Mouse (Mus musculus) kidney, adult 2 months (tissue): Measurements from ENCODE around the gene Eml2. TPM values are rescaled to one million over a fixed set of nuclear protein-coding genes. Genes with fewer than 3 reads are reported as not detected.

Experiments used
- DNase-seq: peaks from one replicate; pipeline ENCODE4 v3.0.0; 2021
- H3K27ac ChIP-seq: fragments of 200-500 bp; 2 replicates; pipeline ENCODE4 v1.5.1; 2012; ENCODE audit warnings: low read depth, low read length, control low read depth, inconsistent platforms; ENCODE audit not compliant: insufficient read depth
- H3K27me3 ChIP-seq: fragments of 200-500 bp; replicated peaks from 2 replicates; pipeline ENCODE4 v1.6.1; 2012; ENCODE audit warnings: mild to moderate bottlenecking, moderate library complexity, low read length, inconsistent platforms; ENCODE audit not compliant: control insufficient read depth, insufficient read depth
- H3K36me3 ChIP-seq: fragments of 200-500 bp; 2 replicates; pipeline ENCODE4 v1.6.1; 2012; ENCODE audit warnings: mild to moderate bottlenecking, moderate library complexity, low read length, inconsistent platforms; ENCODE audit not compliant: control insufficient read depth, insufficient read depth
- H3K4me1 ChIP-seq: fragments of 200-500 bp; 2 replicates; pipeline ENCODE4 v1.6.1; 2011; ENCODE audit warnings: low read length; ENCODE audit not compliant: control insufficient read depth, insufficient read depth
- H3K4me3 ChIP-seq: fragments of 200-500 bp; 2 replicates; pipeline ENCODE4 v1.5.1; 2011; ENCODE audit warnings: mild to moderate bottlenecking, low read depth, low read length, control low read depth; ENCODE audit not compliant: insufficient read depth
- CTCF ChIP-seq: fragments of 200-500 bp; conservative IDR thresholded peaks from 2 replicates; pipeline ENCODE4 v1.5.1; 2011; ENCODE audit warnings: low read depth, mild to moderate bottlenecking, control low read depth, low read length, moderate library complexity, mixed read lengths; ENCODE audit not compliant: insufficient read depth, insufficient read length
- POLR2A ChIP-seq: fragments of 200-500 bp; IDR thresholded peaks from one replicate; pipeline ENCODE4 v1.6.1; 2011; ENCODE audit warnings: low read depth, low read length, control low read depth
- whole genome bisulfite sequencing: fragments of 180-500 bp; shearing (Covaris S2); methylation state at CpG from one replicate; pipeline ENCODE4 v1.1.7; 2018; 5-methylcytosine and 5-hydroxymethylcytosine counted together
- polyA plus RNA-seq: library from polyadenylated mRNA; depleted of rRNA; stranded (reverse); fragments of >200 nt; gene quantifications from 2 replicates; pipeline ENCODE4 v1.2.3, GENCODE M21; 2012

Eml2 gene
- polyA plus RNA-seq, 1 experiment = 38.8 TPM

- Histone ChIP-seq H3K36me3 (no peaks in the 10 kb centered on the region), H3K27me3 (no peaks in the 10 kb centered on the region; the same call in 1 of the 2 replicates), H3K4me3 (no peak overlapping the region), H3K4me1 (no peaks in the 10 kb centered on the region), H3K27ac (no peak overlapping the region)
- 53% methylated on average over 8 of the region's 8 CpGs for WGBS
- DNase-seq = no peak
- TF ChIP-seq POLR2A (no peak), CTCF (no peak)
Observed at GRCm38 (mm10) chr7:19171831-19172230, 4.4 kb upstream of the Eml2 start.

GRCm38 (mm10) chr7:19172874-19173273 lies 3.3 kb upstream of the Eml2 start:
- DNase-seq = peak; percentile 75
- Histone ChIP-seq H3K27ac (no peak overlapping the region), H3K4me3 (peak overlapping the region; percentile 38), H3K4me1 (no peaks in the 10 kb centered on the region), H3K27me3 (no peaks in the 10 kb centered on the region; the same call in none of the 2 replicates), H3K36me3 (no peaks in the 10 kb centered on the region)
- TF ChIP-seq CTCF = peak; percentile 58
- no peak for TF ChIP-seq POLR2A
- 6% methylated on average over 17 of the region's 17 CpGs for WGBS

DNA sequence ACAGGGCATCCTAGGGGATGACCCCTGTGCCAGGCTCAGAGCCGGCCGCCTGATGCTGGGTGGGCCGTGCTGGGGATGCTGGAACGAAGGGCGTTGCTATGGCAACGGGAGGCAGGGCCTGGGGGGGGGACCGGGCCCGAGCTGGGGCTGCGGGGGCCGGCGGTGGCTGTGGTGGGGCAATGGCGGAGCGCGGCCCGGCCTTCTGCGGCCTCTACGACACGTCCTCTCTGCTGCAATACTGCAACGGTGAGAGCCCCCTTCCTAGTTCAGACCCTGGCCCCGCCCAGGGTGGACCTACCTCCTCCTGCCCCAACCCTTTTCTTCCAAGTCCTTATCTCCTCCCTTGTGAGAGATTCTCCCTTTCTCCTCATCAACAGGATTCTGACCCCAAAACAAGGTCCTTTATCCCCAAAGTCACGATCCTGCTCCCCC lies 311 bp downstream of the Eml2 start:
- no peaks in the 10 kb centered on the region; the same call in none of the 2 replicates for H3K27me3 ChIP-seq
- no peak overlapping the region for H3K4me3 ChIP-seq
- WGBS = 13% methylated on average over 20 of the region's 21 CpGs
- H3K4me1 ChIP-seq = peaks cover 6% of the 10 kb centered on the region
- DNase-seq = no peak
- no peak overlapping the region for H3K27ac ChIP-seq
- TF ChIP-seq CTCF (no peak), POLR2A (no peak)
- no peaks in the 10 kb centered on the region for H3K36me3 ChIP-seq

- Histone ChIP-seq H3K27ac (no peak overlapping the region), H3K4me1 (peaks cover 9% of the 10 kb centered on the region), H3K27me3 (no peaks in the 10 kb centered on the region; the same call in none of the 2 replicates), H3K4me3 (no peak overlapping the region), H3K36me3 (no peaks in the 10 kb centered on the region)
- 83% methylated on average over 7 of the region's 7 CpGs for WGBS
- TF ChIP-seq POLR2A (no peak), CTCF (no peak)
- no peak for DNase-seq
Observed at GRCm38 (mm10) chr7:19177216-19177615, 995 bp downstream of the Eml2 start.

DNA sequence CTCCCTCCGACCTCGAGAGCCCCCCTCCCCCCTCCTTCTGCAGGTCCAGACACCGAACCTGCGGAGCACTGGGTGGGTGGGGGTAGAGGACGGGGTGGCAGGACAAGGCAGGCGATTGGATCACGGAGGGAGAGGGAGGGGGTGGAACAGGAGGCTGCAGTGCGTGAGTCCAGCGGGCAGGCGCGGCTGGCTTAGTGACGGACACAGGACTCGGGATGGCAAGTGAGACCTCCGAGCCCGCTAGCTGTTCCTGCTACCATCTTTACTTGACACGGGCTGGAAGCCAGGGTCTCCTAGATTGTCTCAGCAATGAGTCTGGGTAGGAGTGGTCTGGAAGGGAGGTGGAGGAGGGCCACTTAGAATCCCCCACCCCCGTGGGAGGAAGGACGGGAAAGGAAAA lies 1.8 kb downstream of the Eml2 start:
- Histone ChIP-seq H3K4me1 (peaks cover 9% of the 10 kb centered on the region), H3K27ac (no peak overlapping the region), H3K27me3 (no peaks in the 10 kb centered on the region; the same call in none of the 2 replicates), H3K36me3 (no peaks in the 10 kb centered on the region), H3K4me3 (no peak overlapping the region)
- DNase-seq = no peak
- WGBS = 13% methylated on average over 18 of the region's 18 CpGs
- TF ChIP-seq CTCF (no peak), POLR2A (no peak)

DNA sequence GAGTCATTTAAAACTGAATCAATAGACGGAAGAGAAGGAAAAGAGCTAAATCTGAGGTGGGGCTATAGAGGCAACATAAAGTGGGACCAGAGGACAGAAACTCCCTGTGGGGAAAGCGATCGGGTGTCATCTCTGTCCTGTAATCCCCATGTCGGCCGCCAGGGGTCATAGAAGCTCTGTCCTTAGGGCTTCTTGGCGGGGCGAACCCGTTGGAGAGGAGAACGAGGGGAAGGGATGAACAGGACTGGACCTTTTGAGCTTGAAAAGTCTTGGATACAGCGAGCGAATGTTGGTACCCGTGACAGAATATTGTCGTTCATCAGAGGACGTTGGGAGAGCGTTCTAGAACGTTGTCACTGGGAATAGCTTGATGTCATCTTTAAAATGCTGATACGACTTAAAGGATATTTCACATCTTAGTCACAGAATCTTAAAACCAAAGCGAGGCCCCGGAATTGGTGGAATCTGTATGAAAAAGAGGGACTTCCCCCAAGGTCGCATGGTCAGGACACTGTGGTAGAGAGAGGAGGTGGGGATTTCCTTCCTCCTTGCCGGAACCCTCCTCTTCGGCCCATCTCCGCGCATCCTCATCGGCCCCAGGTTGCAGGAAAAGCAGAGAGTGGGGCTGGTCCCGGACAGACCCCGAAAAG lies 2.3 kb downstream of the Eml2 start:
- no peak for TF ChIP-seq POLR2A
- TF ChIP-seq CTCF = peak; percentile 79
- H3K4me1 ChIP-seq = peaks cover 9% of the 10 kb centered on the region
- 5% methylated on average over 27 of the region's 27 CpGs for WGBS
- no peak overlapping the region for H3K4me3 ChIP-seq
- no peaks in the 10 kb centered on the region for H3K36me3 ChIP-seq
- H3K27ac ChIP-seq = no peak overlapping the region
- H3K27me3 ChIP-seq = no peaks in the 10 kb centered on the region; the same call in none of the 2 replicates
- DNase-seq = peak; percentile 77

- Histone ChIP-seq H3K4me1 (peaks cover 9% of the 10 kb centered on the region), H3K27ac (no peak overlapping the region), H3K4me3 (no peak overlapping the region), H3K36me3 (no peaks in the 10 kb centered on the region), H3K27me3 (no peaks in the 10 kb centered on the region; the same call in none of the 2 replicates)
- peak; percentile 68 for DNase-seq
- WGBS = 2% methylated on average over 31 of the region's 32 CpGs
- TF ChIP-seq CTCF (peak; percentile 62), POLR2A (no peak)
Observed at GRCm38 (mm10) chr7:19179173-19179572, 3.0 kb downstream of the Eml2 start.
